Mouse (Mus musculus): ENCODE measurements around the gene Ptk7. TPM values are rescaled to one million over a fixed set of nuclear protein-coding genes. Genes with fewer than 3 reads are reported as not detected.
A peak's percentile ranks its signal among the peaks of the same experiment; 100 is the strongest.

Ptk7 gene
- total and polyA plus RNA-seq, 3 experiments = 4.6 to 9.2 (median 8.0) TPM

GRCm38 (mm10) chr17:46556584-46556945 is 72.7 kb downstream of the Ptk7 start:
- no peak for DNase-seq

GRCm38 (mm10) chr17:46555673-46556583 is 73.4 kb downstream of the Ptk7 start, which contains the start of gene Srf:
TSS of gene Srf (minus strand) at chr17:46556175.
- peak; percentile 98 for DNase-seq

GRCm38 (mm10) chr17:46554977-46555672 is 74.2 kb downstream of the Ptk7 start:
- DNase-seq = peak; percentile 75

- peak; percentile 55 for DNase-seq
Measured at GRCm38 (mm10) chr17:46554646-46554976, 74.7 kb downstream of the Ptk7 start.

GRCm38 (mm10) chr17:46553926-46554325 is 75.4 kb downstream of the Ptk7 start:
- no peak for DNase-seq

GRCm38 (mm10) chr17:46553469-46553868 is 75.8 kb downstream of the Ptk7 start:
- DNase-seq = no peak

GRCm38 (mm10) chr17:46552841-46553423 is 76.4 kb downstream of the Ptk7 start:
- peak; percentile 94 for DNase-seq

GRCm38 (mm10) chr17:46552151-46552550 is 77.2 kb downstream of the Ptk7 start:
- DNase-seq = no peak

- no peak for DNase-seq
Measured at GRCm38 (mm10) chr17:46551369-46551768, 77.9 kb downstream of the Ptk7 start.

GRCm38 (mm10) chr17:46550904-46551303 is 78.4 kb downstream of the Ptk7 start:
- DNase-seq = no peak

- DNase-seq = no peak
Measured at GRCm38 (mm10) chr17:46549642-46550041, 79.7 kb downstream of the Ptk7 start.

GRCm38 (mm10) chr17:46549193-46549592 is 80.1 kb downstream of the Ptk7 start:
- no peak for DNase-seq

GRCm38 (mm10) chr17:46548741-46549140 is 80.6 kb downstream of the Ptk7 start:
- DNase-seq = no peak

- DNase-seq = no peak
Measured at GRCm38 (mm10) chr17:46547923-46548322, 81.4 kb downstream of the Ptk7 start.

GRCm38 (mm10) chr17:46546995-46547394 is 82.3 kb downstream of the Ptk7 start:
- no peak for DNase-seq

GRCm38 (mm10) chr17:46546591-46546990 is 82.7 kb downstream of the Ptk7 start:
- no peak for DNase-seq

- DNase-seq = peak; percentile 92
Measured at GRCm38 (mm10) chr17:46545813-46546564, 83.3 kb downstream of the Ptk7 start, which contains the start of gene Cul9. TSS of gene Cul9 (minus strand) at chr17:46546388.

- DNase-seq = no peak
Measured at GRCm38 (mm10) chr17:46543661-46544060, 85.6 kb downstream of the Ptk7 start.

- DNase-seq = peak; percentile 65
Measured at GRCm38 (mm10) chr17:46525579-46526307, 103.6 kb downstream of the Ptk7 start.

- no peak for DNase-seq
Measured at GRCm38 (mm10) chr17:46525065-46525464, 104.2 kb downstream of the Ptk7 start.

- DNase-seq = no peak
Measured at GRCm38 (mm10) chr17:46521963-46522668, 107.2 kb downstream of the Ptk7 start.

Data from adrenal gland, adult 2 months (tissue).